Mouse (Mus musculus) cerebellum, postnatal 36 days (tissue): Measurements from ENCODE around the gene Ube2n.
A peak's percentile ranks its signal among the peaks of the same experiment; 100 is the strongest.

Experiments used
- DNase-seq, 2 experiments: peaks; one replicate each; pipeline ENCODE4 v3.0.0; 2021 to 2022; ENCODE audit warnings: mixed read lengths in 2 of 2

Ube2n gene

GRCm38 (mm10) chr10:95560394-95560983, 45.5 kb downstream of the Ube2n start:
- DNase-seq = no peak

- no peak for DNase-seq
Measured at GRCm38 (mm10) chr10:95561616-95562015, 46.7 kb downstream of the Ube2n start.

GRCm38 (mm10) chr10:95562395-95562794, 47.5 kb downstream of the Ube2n start:
- DNase-seq = no peak

GRCm38 (mm10) chr10:95562859-95563841, 48.2 kb downstream of the Ube2n start:
- DNase-seq = peak; percentile 49 to 53

- DNase-seq = peak; percentile 81 to 89
Measured at GRCm38 (mm10) chr10:95563851-95564845, 49.2 kb downstream of the Ube2n start, which contains the start of gene Nudt4. Gene Nudt4 (minus strand): TSS chr10:95564146.

GRCm38 (mm10) chr10:95565156-95565854, 50.4 kb downstream of the Ube2n start:
- DNase-seq = no peak

GRCm38 (mm10) chr10:95566786-95567185, 51.8 kb downstream of the Ube2n start:
- no peak for DNase-seq

GRCm38 (mm10) chr10:95567550-95567949, 52.6 kb downstream of the Ube2n start:
- DNase-seq = no peak

- no peak for DNase-seq
Measured at GRCm38 (mm10) chr10:95568016-95568415, 53.1 kb downstream of the Ube2n start.

GRCm38 (mm10) chr10:95569441-95569840, 54.5 kb downstream of the Ube2n start:
- DNase-seq = no peak

GRCm38 (mm10) chr10:95574994-95575393, 60.0 kb downstream of the Ube2n start:
- no peak for DNase-seq

- no peak for DNase-seq
Measured at GRCm38 (mm10) chr10:95575839-95576380, 61.0 kb downstream of the Ube2n start.

- no peak for DNase-seq
Measured at GRCm38 (mm10) chr10:95576876-95577566, 62.1 kb downstream of the Ube2n start.

GRCm38 (mm10) chr10:95577567-95577950, 62.6 kb downstream of the Ube2n start:
- DNase-seq = no peak

GRCm38 (mm10) chr10:95585554-95585953, 70.6 kb downstream of the Ube2n start:
- no peak for DNase-seq

GRCm38 (mm10) chr10:95587509-95588220, 72.7 kb downstream of the Ube2n start:
- DNase-seq = no peak

GRCm38 (mm10) chr10:95589196-95589595, 74.3 kb downstream of the Ube2n start:
- DNase-seq = no peak

- DNase-seq = no peak
Measured at GRCm38 (mm10) chr10:95590196-95590595, 75.3 kb downstream of the Ube2n start.

- DNase-seq = no peak
Measured at GRCm38 (mm10) chr10:95591257-95591656, 76.3 kb downstream of the Ube2n start.

- no peak for DNase-seq
Measured at GRCm38 (mm10) chr10:95594414-95594813, 79.5 kb downstream of the Ube2n start.
